Mouse (Mus musculus) fibroblast of lung, adult 2 months (primary cell): ENCODE measurements around the gene Ythdf1.

Experiments used
- DNase-seq: peaks from one replicate; pipeline ENCODE4 v3.0.0-alpha.2; 2011; ENCODE audit warnings: low read depth

Ythdf1 gene

DNA sequence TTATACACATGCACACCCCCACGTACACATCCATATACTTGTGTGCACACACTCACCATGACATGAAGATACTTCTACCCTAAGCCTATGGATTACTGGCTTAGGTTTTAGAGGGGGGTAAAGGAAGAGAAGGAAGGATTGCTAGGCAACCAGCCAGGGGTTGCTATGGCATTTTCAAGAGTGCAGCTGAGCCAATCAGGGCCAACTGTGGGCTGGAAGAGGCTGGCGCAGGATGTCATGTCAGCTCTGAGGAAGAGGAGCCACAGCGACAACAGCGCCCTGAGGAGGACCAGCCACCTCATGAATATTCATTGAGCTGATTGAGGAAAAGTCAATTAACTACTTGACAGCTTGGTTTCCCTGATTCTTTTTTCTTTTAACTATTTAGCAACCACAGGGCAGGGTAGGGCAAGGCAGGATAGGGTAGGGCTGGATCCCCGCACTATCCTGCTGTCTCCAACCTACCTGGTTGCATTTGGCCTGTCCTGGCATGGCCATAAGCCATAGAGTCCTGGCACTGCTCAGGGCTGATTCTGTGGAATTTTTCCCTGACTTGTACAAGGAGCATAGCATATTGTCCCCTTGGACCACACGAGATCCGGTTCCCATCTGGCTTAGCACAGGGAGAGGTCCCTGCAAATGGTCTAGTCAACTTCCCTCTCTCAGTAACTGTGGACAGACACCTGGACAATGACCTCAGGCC lies 41.2 kb downstream of the Ythdf1 start:
- no peak for DNase-seq

- no peak for DNase-seq
These were observed 50.7 kb downstream of the Ythdf1 start for GRCm38 (mm10) chr2:180870006-180870405.

GRCm38 (mm10) chr2:180861561-180861960 lies 59.2 kb downstream of the Ythdf1 start:
- DNase-seq = no peak

DNA sequence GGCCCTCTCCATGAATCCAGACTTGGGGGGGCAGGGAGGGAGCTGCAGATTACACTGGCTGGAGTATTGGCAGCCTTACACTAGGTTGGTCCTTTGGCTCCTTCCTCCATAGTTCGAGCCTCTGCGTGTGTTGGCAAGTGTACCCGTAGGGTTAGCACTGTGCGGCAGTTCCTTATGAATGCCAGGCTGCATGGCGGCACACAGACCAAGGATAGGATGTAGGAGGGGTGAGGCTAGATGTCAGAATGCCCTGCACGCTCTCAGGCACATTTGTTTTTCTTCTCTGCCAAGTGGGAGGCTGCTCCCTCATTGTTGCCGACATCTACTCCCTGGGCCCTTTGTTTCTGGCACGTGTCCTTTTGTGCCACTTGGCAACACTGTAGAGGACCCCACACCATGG lies 63.6 kb downstream of the Ythdf1 start:
- DNase-seq = no peak

DNA sequence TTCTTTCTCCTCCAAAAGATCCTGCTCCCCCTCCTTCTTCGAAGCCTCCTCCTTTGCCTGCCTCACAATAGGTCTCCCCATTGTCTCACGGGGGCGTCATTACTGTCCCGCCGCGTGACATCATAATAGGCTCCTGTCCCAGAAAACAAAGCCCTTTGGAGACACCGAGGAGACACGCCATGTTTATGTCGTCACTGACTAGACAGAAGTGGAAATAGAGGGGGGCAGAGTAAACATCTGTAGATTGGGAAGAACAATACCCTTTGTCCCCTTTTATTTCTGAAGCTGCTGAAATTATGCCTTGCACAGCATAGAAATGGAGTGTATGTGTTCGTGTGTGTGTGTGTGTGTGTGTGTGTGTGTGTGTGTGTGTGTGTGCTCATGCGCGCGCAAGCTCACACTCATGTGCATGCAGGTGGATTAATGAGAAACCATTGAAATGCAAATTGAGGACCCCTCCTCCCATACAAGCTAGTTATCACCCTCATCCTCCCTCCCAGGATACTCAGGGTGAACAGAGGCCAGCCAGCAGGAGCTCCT lies 65.7 kb downstream of the Ythdf1 start:
- no peak for DNase-seq
